Mouse (Mus musculus): ENCODE data around the gene Tnfrsf4.

Gene Tnfrsf4

DNA sequence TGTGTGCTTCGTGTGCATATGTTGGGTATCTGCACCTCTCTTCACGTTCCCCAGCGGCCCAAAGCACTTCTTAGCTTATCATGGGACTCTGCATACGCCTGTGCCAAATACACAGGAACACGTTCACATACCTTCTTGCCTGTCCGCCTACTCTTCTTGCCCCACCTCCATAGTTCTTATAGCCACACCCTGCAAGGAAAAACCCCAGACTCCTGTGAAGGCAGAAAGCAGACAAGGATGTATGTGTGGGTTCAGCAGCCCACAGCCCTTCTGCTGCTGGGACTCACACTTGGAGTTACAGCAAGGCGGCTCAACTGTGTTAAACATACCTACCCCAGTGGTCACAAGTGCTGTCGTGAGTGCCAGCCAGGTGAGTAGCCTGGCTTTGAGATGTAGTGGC, at the start of gene Tnfrsf4:
Gene Tnfrsf4 (plus strand): TSS at position 207 of the 400 bp plus-strand sequence.
- no peak for DNase-seq (ENCODE audit: low spot score in 2 of 2)

DNA sequence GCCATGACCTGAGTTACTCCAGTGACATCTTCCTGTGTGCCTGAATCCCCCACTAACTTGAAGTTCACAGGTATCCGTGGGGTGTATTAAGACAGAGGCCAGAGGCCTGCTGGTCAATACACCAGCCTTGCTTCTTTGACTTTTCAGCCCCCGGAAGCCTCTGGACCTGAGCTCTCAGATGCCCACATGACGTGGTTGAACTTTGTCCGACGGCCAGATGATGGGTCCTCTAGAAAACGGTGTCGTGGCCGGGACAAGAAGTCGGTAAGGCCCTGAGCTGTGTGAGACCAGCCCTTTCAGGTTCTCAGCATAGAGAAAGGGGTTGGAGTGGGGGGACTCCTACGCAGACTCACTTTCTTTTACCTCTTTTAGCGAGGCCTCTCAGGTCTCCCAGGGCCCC, 49.2 kb upstream of the Tnfrsf4 start:
- DNase-seq (ENCODE audit: low spot score in 2 of 2) = no peak

DNA sequence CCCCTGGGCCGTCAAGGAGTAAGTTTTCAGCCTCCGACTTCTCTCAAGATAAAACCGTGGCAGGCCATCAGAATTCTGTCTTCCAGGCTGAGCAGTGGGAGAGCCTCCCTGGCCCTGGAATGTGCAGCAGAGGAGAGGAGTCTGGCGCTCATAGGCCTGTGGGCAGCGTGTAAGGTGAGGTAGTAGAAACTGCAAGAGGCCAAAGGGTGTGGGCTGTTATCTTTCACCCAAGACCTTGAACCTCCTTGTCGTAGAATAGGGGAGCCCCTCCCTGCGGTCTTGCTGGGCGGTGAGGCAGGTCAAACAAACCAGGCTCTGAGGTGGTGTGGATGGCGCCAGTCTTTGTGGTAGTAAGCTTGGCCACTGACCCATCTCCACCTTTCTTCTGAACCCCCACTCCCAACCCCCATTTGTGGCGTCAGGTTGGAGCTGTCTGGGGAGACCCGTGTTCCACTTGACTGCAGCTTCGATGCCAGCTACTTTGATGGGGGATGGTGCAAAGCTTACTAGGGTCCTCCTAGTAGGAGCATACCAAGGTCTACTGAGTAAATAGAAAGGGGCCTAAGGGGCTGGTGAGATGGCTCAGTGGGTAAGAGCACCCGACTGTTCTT, 44.5 kb upstream of the Tnfrsf4 start:
- no peak for DNase-seq (ENCODE audit: low spot score in 2 of 2)

DNA sequence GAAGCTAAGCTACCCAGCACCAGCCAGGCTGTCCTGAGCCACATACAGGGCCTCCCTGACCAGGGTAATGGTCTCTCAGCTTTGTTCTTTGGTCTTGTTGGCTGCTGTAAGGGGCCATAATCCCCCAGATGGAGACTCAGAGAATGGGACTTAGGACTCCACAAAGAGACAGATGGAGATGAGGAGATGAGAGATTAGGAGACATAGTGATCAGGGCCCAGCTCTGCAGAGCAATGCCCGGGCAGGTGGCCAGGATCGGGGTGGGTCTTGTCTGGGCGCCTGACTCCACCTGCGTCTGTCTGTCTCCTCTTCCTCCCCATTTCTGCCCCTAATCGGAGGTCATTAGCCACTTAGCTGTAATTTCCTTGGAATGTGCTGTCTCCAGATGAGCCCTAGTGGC, 43.4 kb upstream of the Tnfrsf4 start:
- no peak for DNase-seq (ENCODE audit: low spot score in 2 of 2)

DNA sequence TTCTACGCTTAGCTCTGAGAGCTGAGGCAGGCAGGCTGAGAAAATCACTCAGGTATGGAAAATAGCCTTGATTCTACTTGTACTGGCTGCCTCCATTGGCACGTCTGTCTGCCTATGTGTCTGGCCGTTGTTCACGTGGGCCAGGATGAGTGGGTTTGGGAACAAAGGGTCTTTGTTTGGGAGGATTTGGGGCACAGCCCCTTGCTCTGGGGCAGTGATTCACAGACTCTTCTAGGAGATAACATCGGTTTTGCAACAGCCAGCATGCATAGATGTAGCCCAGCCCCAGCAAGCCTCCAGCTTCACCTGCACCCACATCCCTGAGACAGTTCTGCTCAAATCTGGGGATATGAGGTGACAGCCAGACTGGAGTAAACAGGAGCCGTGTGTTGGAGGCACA, 41.0 kb upstream of the Tnfrsf4 start:
- no peak for DNase-seq (ENCODE audit: low spot score in 2 of 2)

DNA sequence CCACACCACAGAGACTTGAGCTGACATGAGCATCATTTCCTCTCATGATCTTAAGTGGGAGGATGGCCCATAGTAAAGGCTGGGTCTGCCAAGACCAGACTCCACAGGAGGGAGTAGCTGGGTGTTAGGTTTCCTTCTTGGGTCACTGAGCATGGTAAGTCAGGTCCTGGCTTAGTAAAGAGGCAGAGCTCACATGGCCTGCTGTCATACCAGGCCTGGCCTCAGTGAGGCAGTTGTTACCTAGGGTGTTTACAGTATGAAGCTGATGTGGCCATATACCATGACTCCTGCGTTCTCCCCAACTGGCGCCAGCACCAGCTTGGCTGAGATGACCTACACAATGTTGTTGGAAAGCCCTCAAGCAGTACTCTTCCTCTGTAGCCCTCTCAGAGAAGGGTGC, 40.4 kb upstream of the Tnfrsf4 start:
- DNase-seq (ENCODE audit: low spot score in 2 of 2) = no peak

DNA sequence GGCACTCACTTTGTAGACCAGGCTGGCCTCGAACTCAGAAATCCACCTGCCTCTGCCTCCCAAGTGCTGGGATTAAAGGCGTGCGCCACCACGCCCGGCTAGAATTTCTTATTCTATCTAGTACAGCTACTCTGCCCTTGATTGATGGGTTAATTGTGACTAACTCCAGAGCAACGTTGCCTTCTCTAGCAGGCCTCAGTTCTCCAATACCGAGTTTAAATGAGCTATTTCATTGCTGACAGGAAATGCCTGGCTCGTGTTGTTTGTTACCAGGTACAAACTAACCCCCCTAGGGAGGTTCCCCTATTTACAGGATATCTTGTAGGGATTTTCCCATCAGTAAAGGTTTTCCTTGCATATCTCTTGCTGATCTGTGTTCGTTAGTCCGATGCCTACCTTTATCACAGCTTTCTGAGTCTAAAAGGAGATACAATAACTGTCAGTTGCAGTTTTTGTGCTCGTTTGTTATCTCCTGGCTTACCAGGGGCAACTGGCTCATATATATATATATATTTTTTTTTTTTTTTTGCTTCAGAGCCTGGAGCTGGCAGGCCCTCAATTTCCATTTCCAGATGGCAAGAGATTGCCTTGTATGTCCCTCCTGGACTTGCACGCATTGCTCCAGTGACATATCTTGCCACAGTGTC, 32.1 kb upstream of the Tnfrsf4 start:
- no peak for DNase-seq (ENCODE audit: low spot score in 2 of 2)

DNA sequence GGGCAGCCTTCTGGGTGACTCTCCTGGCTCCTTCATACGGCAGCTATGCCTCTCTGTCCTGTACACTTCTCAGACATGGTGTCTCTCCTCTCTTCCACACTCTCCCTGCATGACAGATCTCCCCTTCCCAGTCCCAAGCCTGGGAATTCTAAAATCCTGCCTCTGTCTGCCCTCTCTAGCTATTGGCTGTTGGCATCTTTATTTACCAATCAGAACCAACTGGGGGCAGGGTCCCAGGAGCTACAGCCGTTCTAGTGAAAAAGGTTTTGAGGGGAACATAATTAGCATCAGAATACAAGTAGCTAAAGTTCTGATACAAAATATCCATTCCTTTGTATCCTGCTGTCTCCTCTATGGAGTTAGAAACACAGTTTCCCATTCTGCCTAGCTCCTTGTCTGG, 29.9 kb upstream of the Tnfrsf4 start:
- no peak for DNase-seq (ENCODE audit: low spot score in 2 of 2)

DNA sequence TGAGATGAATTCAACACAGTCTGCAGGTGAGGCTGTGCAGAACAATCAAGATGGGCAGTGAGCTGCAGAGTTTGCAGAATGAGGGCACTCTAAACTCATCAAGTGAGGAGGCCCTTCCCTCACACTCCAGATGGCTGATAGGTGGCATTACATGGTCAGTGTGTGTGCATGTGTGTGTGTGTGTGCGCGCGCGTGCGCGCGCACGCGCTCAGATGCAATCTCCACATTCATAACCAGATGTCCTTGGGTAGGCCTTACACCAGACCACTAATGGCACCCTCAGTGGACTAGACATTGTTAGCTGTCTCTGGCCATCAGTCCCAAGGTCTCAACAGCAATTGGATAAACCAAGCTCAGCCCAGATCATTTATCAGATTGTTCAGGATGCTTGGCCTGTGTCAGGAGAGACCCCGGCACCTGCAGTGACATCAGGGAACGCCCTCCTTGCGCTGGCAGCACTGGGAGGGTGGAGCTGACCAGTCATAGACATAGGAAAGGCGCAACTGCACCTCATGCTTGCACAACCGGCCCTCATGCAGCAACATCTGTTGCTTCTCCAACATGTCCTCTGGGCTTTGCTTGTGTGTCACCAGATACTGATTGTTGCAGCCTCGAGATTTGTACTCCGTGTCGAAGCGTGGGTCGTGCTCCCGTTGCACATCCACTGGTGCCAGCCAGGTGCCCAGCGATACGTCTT, 22.3 kb upstream of the Tnfrsf4 start:
- DNase-seq (ENCODE audit: low spot score in 2 of 2) = peak in 1 of 2 experiments; percentile 23

DNA sequence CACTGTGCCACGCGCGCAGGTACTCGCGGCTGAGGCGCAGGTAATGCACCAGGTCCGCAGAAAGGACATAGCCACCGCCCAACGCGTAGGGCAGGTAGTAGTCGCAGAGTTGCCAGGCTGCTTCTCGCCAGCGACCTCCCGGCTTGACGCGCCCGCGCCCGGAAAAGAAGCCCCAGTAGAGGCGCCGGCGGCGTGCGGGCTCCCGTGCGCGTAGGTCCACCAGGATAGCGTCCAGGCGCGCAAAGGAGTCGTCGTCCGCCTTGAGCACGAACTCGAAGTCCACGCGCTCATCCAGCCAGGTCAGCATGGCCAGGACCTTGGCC, 21.8 kb upstream of the Tnfrsf4 start:
- no peak for DNase-seq (ENCODE audit: low spot score in 2 of 2)

DNA sequence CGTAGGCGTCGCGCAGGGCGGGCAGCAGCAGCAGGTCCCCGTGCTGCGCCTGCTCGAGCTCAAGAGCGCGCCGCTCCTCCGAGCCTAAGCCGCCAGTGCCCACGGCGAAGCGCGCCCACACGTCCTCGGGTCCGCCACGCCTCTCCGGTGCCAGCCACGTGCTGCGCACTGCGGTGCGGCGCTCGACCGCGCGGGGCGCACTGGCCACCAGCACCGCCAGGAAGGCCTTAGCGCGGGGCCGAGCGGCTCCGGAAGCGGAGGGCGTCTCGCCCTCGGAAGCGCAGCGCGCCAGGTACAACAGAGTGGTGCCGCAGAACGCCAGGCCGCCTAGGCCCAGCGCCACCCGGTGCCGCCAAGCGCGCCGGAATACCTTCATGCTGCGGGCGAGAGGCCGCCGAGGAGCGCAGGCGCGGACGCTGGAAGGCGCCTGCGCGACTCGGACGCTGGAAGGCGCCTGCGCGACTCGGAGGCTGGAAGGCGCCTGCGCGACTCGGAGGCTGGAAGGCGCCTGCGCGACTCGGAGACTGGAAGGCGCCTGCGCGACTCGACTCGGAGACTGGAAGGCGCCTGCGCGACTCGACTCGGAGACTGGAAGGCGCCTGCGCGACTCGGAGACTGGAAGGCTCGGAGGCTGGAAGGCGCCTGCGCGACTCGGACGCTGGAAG, 21.3 kb upstream of the Tnfrsf4 start, which contains the start of the genes B3galt6 and Sdf4:
Gene B3galt6 (minus strand): TSS at position 409 of the 665 bp plus-strand sequence.
Gene Sdf4 (plus strand): TSS at position 632 of the 665 bp plus-strand sequence.
- DNase-seq (ENCODE audit: low spot score in 2 of 2) = peak; percentile 69 to 82

DNA sequence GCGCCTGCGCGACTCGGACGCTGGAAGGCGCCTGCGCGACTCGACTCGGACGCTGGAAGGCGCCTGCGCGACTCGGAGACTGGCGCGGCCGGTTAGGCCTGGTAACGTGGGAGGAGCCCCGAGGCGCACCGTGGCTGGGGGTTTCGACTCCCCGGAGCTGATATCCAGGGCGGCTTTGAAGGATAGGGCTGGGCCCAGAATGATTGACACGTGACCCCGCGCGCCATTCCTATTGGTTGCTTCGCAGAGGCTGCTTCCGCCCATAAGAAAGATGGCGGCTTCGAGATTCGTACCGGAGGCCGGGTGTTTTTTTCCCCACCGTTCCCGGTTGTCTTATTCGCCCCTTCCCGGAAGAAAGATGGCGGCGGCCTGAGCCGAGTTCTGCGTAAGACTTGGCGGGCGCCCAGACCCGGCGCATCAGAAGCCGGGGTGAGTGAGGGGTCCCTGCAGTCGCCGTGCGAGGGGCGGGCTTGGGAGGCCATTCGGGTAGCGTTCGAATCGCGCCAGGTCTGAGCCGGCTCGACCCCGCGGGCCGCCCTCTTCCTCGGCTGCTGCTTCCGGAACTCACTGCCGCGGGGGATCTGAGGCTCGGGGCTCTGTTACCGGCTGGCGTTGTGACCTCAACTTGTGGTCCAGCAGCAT, 20.6 kb upstream of the Tnfrsf4 start:
- DNase-seq (ENCODE audit: low spot score in 2 of 2) = peak; percentile 92 to 96

DNA sequence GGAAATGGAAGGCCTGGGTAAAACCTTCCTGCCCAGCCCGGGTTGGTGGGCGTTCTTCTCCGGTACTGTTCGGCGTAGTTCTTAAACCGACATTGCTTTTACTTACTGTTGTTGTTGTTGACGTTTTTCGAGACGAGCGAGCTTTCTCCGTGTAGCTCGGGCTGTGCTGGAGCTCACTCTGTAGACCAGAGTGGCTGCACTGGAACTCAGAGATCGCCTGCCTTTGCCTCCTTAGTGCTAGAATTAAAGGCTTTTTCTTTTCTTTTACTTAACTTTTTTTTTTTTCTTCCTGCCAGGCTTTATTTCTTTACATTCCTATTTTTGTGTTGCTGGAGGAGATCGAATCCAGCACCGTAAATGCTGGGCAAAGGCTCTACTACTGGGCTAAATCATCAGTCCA, 20.0 kb upstream of the Tnfrsf4 start:
- no peak for DNase-seq (ENCODE audit: low spot score in 2 of 2)

DNA sequence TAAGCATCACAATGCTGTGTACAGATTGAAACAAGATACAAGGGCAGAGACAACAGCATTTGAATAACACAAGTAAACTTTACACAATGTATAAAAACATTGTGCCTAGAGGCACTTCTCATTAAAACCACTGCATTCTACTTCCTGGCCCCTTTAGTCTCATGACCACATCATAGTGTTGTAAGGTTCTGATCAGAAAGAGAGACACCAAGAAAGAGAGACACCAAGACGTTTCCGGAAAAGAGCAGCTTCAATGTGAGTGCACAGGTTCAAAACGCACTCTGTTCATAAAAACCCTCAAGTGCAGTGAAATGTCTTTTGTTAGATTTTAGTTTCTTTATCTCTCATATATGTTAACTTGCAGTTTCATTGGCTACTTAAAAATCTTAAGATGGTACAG, 9.5 kb upstream of the Tnfrsf4 start:
- DNase-seq (ENCODE audit: low spot score in 2 of 2) = no peak

DNA sequence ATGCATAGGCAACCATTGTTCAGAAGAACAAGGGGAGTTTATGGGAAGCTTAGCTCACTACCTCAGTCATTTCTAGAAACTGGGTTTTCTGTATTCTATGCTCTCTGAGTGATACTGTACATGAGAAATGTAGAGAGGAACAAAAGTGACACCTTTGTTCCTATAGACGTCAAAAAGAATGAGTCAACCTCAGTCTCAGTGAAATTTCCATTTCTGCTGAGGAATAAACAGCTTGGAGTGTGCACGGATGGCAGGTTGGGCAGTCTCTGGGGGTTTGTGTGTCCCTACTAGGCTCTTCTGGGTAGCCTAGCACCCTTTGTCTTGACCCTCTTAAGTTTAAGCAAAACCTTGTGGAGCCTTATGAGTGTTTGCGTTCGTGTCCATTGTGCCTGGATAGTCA, 5.3 kb upstream of the Tnfrsf4 start:
- no peak for DNase-seq (ENCODE audit: low spot score in 2 of 2)

DNA sequence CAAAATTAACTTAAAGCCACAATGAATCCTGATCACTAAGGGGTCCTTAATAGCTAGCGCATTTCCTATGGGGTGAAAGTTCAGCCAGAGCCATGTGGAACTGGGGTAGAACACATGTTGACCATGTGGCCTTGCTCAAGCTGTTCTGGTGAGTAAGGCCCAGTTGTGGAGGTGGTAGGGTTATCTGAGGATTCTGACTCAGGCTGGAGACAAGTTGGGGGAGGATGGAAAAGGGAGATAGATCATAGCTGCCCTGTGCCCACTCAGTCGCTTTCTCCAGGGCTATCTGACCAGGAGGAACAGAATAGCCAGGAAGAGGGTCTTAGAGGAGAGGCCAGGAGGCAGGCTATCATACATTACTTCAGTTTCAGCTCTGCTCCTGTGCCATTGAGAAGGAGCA, 793 bp downstream of the Tnfrsf4 start:
- DNase-seq (ENCODE audit: low spot score in 2 of 2) = no peak

DNA sequence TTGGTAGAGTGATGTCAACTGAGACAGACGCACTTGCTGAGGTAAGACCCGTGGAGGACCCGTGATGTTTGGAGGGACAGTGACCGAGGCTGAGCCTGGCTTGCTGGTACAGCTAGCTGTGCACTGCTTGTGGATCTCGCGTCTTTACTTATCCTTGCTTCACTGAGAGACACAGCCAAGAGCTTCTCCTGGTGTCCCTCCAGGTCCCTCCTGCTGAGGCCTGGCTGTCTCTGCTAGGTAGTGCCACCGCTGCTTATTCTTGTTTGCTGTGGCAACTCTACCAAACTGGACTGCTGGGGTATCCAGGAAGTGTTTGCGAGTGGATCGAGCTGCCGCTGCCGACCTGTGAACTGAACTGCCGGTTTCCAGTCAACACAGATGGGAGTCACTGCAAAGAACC, 6.1 kb downstream of the Tnfrsf4 start:
- DNase-seq (ENCODE audit: low spot score in 2 of 2) = no peak

DNA sequence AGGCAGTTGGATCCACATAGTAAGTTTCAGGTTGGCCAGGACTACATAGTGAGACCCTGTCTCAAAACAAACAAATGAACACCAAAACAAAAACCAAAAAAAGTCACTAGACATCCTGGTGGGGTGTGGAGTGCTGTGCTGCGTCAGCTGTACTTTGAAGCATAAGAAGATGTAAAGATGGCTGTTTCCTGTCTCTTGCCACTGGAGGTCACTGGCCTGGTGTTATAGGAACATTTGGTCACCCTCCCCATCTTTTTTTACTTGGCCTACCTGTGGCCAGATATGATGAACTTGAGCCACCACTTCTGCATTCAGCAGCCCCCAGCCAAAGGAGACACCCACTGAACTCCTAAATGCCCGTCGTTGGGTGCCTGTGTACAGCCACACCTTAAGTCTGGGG, 7.7 kb downstream of the Tnfrsf4 start:
- DNase-seq (ENCODE audit: low spot score in 2 of 2) = no peak

DNA sequence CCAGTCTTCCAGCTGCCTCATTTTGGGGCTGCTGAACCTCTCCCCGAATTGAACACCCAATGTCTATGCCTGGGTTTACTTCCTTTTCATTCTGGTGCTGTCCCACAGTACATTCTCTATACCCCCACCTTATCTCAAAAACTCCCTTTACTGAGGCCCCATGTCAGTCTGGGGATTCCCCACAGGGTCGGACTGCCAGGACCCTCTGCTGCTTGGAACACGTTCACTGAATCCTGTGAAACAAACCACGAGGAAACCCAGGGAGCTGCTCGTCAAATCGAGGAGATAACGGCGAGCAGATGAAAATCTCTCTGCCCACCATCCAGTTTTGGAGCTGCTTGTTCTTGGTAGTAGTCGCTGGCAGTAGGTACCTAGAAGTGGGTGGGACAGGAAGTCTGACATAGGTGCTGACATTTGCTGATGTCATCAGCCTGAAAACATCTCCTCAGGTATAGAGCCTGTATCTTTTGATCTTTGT, 8.3 kb downstream of the Tnfrsf4 start:
- no peak for DNase-seq (ENCODE audit: low spot score in 2 of 2)

DNA sequence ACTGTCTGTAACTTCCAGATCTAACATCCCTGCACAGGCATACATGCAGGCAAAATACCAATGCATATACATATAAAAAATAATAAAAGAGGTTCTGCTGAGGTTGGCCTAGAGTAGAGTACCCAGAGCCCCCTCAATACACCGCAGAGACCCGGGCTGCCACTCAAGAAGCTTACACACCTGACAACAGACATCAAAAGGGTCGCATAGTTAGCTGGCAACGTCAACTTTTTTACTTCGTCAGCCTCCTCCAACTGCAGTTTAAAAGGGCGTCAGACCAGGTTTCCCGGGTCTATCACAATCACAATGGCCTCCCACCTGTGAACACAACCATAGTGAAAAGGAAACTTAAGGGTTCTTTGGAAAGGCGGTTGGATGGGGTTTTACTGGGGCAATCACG, 9.9 kb downstream of the Tnfrsf4 start:
- DNase-seq (ENCODE audit: low spot score in 2 of 2) = no peak

DNA sequence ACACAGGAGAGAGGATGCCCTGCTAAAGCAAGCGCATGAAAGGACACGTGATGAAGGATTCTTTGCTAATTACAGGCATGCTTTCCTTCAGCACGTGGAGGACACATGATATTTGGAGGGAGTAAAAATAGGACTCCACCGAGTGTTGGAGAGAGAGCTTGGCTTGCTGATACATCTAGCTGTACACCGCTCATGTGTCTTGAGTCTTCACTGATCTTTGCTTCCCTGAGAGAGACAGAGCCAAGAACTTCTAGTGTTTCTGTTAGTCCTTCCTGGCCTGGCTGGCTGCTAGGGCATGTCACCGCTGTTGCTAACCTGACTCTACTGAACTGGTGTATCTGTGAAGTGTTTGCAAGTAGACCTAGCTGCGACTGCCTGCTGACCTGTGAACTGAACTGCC, 10.5 kb downstream of the Tnfrsf4 start:
- no peak for DNase-seq (ENCODE audit: low spot score in 2 of 2)

DNA sequence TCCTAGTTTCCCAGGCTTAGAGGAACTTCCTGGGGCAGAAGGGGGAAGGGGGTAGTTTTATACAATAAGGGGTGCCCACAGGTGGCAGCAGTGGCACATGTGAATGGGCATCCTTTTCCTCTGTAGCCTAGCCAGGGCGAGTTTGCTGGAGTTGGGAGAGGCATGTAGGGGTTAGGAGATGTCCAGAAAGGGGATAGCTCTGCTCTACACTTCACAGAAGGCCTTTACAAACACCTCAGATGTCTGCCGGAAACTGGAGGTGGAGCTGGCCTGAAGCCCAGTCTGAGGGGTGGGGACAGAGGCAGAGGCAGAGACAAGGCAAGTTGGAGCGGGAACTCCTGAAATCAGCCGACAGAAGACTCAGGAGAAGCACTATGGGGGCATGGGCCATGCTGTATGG, 12.4 kb downstream of the Tnfrsf4 start, which contains the start of gene Tnfrsf18:
Gene Tnfrsf18 (plus strand): TSS at position 152 of the 400 bp plus-strand sequence.
- peak in 1 of 2 experiments; percentile 37 for DNase-seq (ENCODE audit: low spot score in 2 of 2)

Data from spleen, postnatal 14 days (tissue).